Mouse (Mus musculus) heart, postnatal 4 days (tissue): Measurements from ENCODE around the gene Cd55b. TPM values are rescaled to one million over a fixed set of nuclear protein-coding genes. Genes with fewer than 3 reads are reported as not detected.

Source experiments
- total RNA-seq, 2 experiments: library from RNA; stranded (reverse); gene quantifications; 2 replicates each; pipeline ENCODE4 v1.2.3; 2021

Gene Cd55b
- total RNA-seq, 2 experiments from 2014 or later: not detected

Other genes starting within 250 kb of the Cd55b start
- gene Cd55, start 39.7 kb upstream of the Cd55b start, total RNA-seq: 10 to 100 TPM; 11.4 to 13.2 TPM
- not detected for gene Zp3r, start 206.6 kb upstream of the Cd55b start, total RNA-seq
- gene C4bp, start 238.6 kb upstream of the Cd55b start, total RNA-seq: not detected